Mouse (Mus musculus) mouse trophoblast stem cell (cell line): ENCODE results near the gene Gprin3.
"Not testable (repeated sequence)": the region's sequence is repeated elsewhere in the genome, so short reads cannot be mapped to it uniquely, and the experiment has no call there.

Experiments
- in situ Hi-C, 2 experiments: fragments of 300-500 bp; cut with MseI, MboI; formaldehyde crosslinking; loops; 2 replicates in 1 of 2; 3 replicates in 1 of 2; pipeline ENCODE4 v1.15.1; 2025

Gene Gprin3

DNA sequence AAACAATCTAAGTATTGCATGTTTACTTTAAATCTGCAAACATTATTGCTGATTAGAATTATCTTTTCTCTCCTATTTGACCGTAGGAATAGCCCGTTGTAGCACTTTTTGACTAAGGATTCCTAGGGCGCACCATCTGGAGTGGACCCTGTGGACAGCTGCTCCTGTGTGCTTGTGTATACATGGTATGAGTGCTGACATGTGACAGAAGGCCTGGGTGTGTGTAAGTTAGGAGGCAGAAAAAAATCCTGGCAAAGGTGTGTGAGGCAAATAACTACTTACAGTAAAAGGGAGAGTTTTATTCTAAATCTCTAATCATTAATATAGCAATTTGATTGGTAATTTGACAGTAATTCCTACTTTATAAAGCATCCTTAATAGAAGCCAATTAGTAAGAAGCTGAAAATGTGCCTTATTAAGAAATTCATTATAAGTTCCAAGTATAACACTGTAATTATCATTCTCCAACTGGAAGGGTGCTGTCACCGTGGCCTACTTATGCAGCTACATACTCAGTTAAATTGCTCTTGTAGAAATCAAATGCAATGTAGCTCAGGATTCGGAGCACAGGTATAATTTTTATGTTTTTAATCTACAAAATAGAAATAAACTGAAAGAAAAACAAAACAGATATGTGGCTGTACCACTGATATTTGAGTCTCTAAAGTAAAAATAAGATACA, 74.8 kb downstream of the Gprin3 start:
- in situ Hi-C loops, result no loop called here

DNA sequence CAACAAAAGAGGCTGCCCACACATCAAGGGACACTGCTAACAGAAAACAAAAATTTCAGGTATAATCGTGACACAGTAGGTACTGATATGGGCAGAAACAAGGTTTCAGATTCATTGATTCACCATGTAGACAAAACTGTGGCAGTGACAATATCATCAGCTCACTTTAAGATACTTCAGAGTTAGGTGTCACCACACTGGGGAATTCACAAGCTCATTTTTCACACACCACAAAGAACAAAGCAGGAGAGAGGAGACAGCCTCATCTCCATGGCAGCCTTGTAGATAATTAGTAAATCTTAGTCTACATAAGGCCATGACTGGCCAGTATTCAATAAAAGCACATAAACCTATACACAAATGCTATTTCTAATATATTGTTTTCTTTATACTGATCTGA, 77.4 kb downstream of the Gprin3 start:
- in situ Hi-C loops, result no loop called here

DNA sequence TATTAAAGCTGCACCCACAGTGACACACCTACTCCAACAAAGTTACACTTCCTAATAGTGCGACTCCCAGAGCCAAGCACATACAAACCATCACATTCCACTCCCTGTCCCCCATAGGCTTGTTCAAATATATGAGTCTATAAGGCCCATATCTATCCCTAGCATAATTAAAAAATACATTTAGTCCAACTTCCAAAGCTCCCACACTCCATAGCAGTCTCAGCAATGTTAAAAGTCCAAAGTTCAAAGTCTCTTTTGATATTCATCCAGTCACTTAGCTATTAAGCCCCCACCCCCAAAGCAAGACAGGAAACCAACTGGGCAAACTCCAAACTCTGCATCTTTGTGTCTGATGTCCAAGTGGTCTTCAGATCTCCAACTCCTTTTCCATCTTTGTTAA, 84.9 kb downstream of the Gprin3 start:
- in situ Hi-C loops, result no loop called here

DNA sequence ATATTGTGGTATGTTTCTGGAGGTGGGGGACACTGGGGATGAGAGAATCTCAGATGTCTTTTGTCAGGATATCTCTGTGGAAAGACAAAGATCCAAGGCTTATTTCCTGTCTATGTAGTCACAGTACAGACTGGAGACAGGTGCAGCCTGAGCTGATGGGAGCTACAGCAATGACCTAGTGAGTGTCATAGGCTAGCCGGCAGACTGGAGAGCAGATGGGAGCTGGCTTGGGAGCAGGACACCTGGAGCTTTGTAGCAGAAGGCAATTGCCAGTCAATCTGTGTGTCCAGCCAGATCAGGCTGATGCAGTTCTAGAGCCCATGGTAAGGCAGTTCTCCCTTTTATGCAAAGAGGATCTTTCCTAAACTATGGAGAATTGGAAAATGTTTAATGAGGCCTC, 97.8 kb downstream of the Gprin3 start:
- in situ Hi-C loops, result no loop called here

DNA sequence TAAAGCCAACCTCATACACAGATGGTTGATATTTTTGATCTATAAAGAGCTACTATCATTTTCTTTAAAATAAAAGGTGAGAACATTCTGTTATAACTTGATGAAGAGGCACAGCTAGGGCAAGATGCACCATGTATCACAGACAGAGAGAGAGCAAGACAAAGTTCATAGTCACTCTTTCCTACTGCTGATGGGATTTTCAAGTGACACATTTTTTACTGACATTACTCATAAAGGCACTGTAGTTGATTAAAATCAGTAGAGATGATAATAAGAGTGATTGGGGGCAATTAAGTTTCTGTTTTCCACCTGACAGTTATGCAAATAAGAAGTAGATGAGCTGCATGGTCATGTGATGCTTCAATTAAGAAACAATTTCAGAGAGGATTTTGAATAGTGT, 110.2 kb downstream of the Gprin3 start:
- in situ Hi-C loops, result no loop called here

DNA sequence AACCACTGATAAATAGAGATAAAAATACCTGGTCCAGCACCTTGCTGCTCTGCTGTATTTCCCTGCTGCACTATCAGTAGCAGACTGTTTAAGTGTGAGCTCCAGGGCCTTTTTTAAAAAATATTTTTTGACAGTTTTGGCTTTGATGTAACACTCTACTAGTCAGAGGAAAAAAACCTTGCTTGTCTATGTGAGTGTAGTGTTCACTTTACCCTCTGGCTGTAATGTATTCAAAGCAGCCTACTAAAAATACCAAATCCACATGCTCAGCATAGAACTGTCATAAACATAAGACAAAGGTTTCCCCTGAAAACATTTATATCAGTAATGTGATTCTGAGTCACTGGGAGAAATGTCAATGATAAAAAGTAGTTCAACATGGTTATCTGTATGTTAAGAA, 111.0 kb downstream of the Gprin3 start:
- in situ Hi-C loops, result no loop called here

DNA sequence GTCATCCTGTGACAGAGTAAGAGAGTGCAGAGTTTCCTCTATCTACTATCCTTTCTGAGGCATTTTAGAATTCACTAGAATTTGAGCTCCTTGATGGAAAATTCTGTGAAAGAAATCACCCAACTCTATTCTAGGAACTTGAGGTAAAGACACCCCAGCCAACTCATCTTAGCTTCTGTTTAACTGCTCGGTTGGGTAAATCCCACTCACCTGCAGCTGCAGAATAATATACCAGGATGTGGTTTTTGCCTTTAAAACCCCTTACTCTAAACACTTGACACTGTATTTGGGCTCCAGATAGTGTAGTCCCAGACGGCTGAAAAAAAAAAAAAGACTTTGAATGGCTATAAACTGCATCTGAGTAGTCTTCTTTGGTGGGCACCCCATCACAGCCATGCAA, 112.9 kb downstream of the Gprin3 start:
- in situ Hi-C loops, result no loop called here

DNA sequence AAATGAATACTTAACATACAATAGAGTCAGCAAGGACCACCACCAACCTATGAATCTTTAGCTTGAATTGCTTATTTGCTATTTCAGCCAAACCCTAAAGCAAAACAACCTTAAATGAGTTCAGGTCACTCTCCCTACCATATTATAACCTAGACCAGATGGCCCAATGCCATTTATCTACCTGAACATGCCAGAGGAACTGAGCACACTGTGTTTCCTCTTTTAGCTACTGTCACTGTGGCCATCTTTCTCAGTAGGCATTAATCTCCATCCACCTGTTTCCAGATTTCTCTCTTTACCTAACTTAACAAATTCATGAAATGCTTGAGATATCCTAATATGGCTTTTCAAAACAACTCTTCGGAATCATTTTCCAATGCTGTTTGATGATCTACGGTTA, 114.9 kb downstream of the Gprin3 start:
- in situ Hi-C loops, result no loop called here

DNA sequence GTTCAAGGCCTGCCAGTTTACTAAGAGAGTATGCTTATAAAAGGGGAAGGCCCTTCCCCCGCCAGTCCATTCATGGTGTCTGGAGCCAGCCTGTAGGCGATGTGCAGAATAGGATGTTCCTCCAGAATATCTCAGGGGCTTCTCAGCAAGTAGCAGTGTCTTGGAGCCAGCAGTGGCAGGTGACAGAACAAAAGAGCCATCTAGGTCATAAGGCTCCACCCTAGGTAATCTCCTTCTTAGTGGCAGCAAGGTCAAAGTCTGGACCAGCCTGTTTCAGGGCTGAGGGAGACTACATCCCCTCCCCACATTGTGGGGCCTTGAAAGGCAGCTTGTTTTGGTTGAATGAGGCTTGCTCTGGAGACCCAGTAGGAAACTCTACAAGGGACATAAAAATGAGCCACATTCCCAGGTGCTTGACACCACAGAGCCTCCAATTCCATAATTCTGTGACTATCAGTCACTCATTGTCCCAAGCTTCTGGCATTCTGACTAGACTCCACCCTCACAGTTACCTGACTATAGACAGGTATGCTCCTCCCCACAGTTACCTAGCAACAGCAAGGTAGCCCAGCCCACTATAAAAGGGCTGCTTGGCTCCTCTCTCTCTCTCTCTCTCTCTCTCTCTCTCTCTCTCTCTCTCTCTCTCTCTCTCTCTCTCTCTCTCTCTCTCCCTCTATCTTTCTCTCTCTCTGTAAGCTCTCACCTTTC, 121.7 kb downstream of the Gprin3 start:
- in situ Hi-C loops, result not testable (repeated sequence)

DNA sequence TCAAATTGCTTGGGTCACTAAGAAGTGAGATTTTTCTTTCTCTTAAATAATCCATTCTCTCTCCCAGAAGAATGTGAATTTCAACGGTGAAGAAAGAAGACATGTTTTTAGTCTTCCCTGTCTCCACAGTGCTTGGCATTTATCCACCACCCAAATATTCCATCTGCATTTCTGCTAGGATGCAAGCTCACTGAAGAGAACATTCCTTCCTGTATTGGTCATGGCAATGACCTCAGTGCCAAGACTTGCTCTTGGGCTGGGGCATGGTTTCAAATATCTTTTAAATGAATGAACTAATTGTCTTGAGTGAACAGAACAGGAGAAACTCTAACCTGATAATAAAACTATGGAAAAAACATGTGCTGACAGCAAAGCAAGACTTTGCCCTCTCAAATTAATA, 123.1 kb downstream of the Gprin3 start:
- in situ Hi-C loops, result no loop called here
